Mouse (Mus musculus) lung, postnatal 36 days (tissue): ENCODE measurements around the gene Lrrc4.

Experiments
- DNase-seq: peaks from one replicate; pipeline ENCODE4 v3.0.0; 2022; ENCODE audit warnings: mixed read lengths

Lrrc4 gene

DNA sequence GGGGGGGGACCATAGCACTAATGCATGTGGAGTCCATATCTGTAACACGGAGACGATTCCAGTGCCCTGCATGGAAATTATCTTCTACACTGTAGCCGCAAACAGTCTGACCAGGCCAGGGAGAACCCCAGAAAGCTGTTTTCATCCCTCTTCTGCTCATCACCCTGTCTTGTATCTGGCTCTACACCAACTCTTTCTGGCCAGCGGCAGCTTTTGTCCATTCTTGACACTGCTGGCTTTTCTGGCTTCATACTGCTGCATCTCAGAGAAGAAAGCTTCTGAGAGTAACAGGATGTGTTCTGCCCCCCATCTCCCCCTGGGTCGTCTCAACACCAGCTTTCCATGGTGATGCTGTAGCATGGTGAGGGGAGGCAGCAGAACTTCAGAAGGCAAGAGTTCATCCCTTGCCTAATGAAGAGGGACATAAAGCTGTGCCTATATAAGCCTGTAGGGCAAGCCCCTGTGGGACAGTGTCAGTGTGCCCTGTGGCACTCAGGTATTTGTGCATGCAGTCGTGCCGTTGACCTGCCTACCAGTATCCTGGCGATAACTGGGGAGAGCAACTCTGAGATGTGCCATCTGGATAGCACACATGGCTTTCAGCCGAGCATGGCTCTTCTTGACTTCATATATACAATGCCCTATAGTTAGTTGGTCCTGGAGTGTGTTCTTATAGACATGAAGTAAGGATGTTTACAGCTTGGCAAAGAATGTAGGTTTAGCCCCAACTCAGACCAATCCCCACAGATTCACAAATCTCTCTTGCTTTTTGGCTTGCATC lies 111.0 kb downstream of the Lrrc4 start:
- no peak for DNase-seq

DNA sequence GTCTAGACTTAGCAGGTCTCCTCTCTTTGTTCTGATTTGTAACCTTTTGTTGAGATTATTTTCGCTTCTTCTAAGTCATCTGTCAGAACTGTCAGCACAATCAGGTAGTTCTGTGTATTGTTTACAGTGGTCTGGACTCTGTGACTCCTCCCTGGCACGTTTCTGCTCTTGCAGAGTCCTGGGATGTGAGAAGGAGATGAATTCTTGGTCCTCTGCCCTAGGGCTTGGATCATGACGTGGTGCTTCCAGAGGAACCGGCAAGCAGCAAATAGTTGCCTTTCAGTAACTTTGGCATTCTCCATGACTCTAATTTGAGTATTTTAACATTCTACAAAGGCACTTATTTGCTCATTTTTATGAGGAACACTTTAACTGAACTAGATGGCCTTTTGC lies 113.7 kb downstream of the Lrrc4 start:
- DNase-seq, result peak; percentile 18

DNA sequence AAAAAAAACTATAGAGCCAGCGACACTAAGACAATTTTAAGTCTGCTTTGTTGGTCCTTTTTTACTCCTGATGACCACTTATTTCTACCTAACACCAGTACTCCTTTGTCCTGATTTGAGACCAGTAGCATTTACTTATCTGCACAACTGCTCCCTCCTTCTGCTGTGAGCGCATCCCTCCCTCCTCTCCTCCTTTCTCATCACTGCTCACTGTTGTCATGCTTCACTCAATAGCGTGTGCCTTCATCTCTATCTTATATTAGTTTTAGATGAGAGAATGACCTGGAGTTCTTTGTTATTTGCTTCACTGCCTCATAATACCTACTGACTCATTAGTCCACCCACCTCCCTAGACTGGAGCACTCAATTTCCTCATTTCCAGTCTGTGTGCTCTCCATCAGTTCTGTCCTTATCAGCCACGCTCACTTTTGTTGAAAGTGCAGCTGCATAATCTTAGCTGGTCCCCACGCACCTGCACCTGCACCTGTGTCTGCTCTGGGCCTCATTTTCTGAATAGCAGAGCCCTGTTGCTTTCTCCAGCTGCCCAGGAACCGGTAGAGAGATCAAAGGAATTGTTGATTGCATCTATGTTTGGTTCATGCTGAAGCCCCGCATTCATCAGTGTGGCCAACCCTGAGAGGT lies 114.2 kb downstream of the Lrrc4 start:
- no peak for DNase-seq

DNA sequence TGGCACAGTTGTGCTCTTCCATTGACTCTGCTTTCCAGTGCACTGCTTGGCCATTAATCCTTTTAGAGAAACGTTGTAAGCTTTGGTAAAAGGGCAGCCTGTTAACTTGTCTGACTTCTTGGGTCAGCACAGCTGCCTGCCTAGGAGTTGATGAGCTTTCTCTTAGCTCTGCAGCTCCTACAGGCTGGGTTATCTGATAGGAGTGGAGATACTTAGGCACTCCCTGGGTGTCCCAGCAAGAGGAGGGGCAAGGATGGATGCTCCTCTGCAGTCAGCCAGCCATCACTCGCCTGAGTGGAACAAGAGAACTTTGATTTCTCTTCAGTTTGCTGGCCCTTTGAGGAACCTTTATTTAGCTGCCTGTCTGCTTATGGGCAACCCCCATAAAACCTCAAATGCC lies 121.5 kb downstream of the Lrrc4 start:
- no peak for DNase-seq

DNA sequence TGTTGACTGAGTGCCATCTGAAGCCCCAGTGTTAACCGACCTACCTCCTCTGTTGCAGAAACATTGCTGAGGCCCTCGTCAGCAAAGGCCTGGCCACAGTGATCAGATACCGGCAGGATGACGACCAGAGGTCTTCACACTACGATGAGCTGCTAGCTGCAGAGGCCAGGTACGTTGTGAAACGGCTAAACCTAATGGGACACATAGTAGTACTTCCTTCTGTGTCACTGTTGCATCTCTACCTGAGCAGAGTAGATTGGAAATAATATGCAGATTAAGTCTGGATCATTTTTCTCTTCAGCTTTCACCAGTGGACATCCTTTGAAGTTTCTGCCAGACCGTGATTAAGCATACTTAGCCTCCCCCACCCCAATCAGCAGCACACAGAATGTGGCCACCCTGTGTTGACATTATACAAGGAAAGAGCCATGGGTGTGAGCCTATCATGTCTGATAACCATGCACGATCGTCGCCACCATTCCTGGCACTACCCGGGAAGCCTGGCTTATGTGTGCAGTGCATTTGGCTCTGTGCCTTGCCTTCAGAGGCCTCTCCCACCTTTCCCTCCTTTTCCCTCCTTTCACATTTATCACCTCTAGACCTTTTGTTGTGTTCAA lies 124.5 kb downstream of the Lrrc4 start:
- peak; percentile 7 for DNase-seq

DNA sequence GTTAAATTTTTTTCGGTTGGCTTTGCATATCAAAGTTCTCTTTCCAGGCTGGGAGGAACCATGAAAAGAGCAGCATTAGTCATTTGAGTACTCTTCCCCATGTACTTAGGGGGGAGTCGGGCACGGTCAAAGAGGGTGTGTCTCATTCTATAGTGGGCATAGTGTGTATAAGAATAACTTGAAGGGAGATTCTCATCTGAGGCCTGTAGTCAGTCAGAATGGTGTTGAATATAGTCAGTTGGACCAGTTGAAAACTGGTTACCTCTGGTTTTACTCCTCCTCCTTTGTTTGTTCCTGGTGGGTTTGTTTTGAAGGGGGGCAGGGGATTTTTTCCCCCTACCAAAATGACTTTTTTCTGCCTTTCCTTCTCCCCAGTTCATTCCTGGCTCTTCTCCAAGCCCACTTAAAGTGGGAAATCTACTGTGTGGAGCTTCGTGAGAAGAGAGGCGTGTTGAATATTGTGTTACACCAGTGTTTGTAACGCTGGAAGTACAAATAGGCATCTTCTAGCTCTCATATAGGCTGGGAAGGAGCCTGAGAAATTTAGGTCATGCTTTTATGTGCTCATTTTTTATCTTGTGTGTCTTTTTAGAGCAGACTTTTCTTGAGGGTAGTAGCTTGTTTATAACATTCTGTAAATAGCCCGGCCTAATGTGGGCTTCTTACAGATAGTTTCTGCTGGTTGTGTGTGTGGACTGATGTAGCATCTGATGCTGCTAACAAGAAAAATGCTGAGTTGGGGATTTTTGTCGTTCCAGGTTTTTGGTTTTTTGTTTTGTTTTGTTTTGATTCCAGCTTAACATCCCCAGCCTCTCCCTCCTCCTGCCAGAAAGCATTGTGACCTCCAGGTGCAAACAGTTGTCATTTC lies 125.2 kb downstream of the Lrrc4 start:
- DNase-seq, result no peak

DNA sequence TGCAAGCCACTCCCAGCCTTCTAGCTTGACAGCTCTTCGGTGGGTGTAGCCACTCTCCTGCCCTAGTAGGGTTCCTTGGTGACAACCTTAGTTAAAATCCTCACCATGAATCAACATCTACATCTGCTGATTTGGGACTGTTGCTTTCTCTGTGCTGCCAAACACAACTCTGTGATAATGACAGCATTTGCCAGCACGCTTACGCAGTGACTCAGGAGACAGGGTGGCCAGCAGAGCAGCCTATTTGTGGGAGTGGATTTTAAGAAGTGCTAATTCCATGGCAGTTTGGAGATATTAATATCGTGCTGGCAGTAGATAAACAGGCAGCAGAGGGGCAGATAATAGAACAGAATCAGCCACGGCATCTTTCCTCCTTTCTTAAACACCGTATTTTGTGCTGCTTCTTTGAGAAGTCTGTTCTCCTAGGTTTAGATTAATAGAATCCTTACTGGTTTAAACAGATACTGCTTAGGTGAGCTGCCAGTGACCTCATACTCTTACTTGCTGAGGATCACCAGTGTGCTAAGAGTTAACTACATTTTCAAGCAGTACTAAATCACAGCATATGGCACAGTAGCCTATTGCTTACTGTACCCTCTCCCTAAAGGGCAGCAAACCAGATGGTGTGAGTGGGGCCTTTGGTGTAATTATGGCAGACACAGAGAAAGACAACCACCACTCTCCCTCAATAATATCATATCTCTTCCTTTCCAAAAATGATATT lies 126.0 kb downstream of the Lrrc4 start:
- no peak for DNase-seq

DNA sequence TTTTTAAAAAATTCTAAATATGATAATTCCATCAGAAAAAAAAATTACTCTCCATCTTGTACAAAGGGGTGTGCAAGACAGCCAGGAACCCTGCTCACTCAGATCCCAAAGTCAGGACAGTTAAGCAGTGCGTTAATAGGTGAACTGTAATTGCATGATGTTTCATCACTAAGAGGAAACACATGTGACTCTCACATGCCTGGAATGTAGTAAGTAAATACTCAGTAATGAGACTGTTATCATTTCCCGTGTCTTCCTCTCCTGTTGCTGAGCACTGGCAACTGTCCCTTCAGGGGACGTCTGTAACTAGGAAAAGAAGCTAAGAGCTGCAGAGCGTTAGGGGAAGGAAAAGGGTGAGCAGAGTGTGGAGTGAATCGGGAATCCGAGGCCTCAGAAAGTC lies 126.9 kb downstream of the Lrrc4 start:
- peak; percentile 26 for DNase-seq

DNA sequence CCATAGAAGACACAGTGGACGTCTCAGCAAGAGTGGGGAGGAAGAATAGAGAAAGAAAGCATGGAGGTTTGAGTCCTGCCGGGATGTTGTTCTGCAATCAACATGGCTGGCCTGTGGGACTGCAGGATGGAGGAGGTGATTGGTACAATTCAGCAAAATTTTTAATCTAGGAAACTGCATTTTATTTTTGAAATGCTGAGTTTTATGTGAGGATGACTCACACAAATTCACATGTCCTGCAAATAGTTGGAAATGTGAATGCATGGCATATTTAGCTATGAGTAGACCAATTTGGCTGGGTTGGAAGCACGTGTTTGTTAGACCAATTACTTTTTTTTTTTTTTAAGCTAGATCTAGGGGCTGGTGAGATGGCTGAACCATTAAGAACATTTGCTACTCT lies 134.3 kb downstream of the Lrrc4 start:
- DNase-seq, result no peak

DNA sequence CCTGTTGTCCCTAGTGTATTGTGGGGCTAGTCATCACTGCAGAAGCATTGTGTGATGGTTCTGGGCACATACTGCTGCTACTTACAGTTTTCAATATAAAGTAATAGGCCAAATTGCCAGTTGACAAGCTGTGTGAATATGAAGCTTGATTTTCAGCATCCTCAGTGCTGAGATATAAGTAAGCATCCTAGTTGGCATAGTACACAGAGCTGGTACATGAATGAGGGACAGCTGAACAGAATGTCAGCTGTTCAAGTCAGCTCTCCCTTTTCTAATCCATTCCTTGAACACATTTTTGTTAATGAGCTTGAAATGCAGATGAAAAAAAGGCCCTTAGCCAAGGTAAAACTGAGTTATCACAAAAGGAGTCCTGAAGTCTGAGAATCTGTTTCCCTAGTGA lies 138.9 kb downstream of the Lrrc4 start:
- DNase-seq, result no peak

DNA sequence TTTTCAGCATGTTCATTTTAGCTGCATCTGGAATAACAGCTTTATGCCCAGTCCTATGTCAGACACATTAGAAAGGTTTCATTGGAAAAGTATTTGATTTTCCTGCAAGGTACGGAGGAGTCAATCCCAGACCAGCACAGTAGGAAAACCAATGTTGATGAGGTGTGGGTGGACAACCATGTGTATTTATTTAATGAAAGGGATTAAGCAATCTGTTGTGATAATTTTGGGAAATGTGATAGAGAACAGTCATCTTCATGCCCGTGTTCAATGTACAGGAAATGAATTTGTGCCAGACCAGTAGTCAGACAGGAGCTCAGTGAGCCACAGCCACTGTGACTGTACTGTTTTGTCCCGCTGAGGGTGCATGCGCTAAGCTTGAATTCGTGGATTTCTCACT lies 143.8 kb downstream of the Lrrc4 start:
- no peak for DNase-seq

DNA sequence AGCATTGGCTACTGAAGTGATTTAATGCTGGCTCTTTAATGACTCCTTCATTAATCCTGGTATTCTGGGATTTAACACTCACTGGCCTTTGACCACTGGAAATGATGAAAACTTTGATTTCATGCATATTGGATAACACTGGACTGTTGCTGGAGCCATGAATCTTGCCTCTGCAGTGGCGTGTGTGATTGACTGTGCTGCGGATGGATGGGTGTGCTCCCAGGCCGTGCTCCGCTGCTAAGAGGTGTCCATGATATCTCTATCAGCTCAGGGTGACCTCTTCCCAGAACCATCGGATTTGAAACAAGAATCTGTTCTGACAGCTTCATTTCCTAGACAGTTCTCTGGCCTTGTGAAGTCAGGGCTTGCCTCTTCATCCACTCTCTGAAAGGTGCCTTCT lies 145.8 kb downstream of the Lrrc4 start:
- no peak for DNase-seq

DNA sequence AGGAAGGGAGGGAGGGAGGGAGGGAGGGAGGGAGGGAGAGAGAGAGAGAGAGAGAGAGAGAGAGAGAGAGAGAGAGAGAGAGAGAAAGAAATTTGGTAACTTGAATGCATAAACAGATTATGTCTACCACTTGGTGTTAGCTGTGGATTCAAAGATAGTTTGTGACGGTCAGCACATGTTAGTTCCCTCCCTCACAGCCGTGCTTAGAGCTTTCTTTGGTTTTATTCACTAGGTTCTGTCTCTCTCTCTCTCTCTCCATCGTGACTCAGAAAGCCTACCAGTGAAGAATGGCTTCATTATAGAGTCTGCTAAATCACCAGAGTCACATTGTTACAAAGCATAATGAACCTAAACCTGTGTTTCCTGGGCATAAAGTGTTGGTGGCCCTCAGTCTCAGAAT lies 146.5 kb downstream of the Lrrc4 start:
- no peak for DNase-seq

DNA sequence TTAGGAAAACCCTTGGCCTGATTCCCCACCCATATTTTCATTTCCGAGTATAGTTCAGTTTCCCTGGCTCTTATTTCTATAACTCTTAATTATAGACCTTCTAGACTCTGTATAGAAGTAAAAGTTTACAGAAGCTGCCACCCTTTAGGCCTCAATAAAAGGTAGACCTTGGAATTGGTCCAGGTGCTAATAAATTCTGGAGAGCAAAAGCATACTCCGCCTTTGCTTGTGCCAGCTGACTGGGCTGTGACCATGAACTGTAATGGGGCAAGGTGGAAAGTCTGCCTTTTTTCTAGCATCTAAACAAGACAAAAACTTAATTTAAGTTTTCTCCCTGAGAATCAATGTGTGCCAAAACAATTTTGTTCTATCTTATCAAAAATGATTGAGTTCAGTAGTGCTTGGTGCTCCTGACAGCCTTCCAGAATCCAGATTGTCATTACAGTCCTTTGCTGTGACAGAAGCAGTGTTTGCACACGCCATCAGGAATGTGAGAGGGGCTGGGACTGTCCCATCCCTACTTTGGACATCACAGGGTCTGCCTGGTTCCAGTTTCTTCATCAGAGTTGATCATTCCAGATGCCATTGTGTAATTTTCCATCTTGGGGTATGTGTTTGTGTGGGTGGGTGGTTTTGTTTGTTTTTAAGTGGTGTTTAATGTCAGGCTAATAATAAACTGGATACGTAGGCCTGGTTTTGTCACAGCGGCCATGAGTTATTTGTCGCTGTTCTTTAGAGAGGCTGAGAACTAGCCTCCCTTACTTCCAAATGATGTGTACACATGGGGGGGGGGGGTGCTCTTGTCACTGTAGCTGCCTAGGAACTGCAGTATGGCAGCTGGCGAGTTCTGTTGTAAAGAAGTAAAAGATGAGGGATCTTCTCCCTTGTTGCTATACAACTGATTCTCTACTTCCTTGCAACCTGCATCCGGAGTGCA lies 149.8 kb downstream of the Lrrc4 start:
- peak; percentile 25 for DNase-seq

DNA sequence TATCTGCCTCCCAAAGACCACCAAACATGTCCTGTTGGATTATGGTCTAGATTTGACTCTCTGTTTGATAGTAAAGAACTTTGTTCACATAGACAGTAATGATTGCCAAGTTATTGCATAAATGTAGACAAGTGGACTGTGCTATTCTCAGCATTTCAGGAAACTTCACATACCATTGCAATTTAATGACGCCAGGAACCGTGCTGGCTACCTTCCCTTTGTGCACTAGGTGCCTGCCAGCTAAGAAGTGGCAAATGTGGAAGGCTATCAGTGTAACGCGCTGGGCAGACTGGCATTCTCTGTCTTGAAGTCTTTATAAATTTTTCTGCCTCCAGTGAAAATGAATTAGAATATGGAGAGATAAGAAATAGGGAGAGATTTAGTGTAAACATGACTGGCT lies 151.0 kb downstream of the Lrrc4 start:
- DNase-seq, result peak; percentile 66

DNA sequence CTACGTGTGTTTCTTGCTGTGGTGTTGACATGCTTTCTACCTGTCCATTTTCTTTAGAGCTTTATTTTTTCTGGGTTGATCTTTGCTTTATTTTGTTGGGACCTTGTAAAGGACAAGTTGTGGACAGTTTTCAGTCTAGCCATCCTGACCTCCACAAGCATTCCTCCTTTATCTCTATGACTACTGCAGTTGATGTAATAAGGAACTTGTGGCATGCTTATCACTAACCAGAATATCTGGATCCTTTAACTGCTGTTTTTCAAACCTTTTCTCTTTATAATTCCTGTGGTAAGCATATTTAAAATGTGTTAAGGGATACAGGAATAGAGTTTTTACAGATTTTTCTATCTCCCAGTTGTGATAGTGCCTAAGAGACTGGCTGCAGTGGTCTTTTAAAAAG lies 152.7 kb downstream of the Lrrc4 start:
- DNase-seq, result no peak

DNA sequence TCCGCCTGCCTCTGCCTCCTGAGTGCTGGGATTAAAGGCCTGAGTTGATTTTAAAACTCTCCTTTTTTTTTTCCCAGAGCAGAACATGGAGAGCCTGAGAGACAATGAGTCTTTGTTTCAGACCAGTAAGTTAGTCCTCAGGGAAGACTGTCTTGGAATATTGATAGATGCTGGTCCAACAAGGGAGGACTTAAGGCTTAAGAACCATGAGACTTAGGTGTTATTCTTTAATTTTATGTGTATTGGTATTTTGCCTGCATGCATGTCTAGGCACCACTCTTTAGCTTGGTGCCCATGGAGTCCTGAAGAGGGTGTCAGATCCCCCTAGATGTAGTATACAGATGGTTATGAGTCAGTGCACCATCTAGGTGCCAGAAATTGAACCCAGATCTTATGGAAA lies 156.9 kb downstream of the Lrrc4 start:
- no peak for DNase-seq

DNA sequence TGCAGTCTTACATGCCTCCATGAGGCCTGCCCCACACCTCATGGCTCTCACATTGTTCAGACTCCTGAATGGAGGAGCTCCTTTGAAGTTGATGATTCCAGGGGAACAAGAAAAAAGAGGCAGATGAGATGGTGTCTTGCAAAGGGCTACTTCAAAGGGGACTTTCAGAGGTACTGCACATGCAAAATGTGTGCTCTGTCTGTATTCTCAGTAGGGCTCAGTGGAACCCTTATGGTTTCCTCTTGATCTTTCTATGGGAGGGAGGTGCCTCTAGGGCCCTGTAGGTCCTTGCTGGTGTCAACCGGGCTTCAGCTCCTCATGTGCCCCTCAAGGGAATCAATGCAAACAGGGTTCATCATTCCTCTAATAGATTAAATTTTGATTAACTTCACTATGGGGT lies 159.2 kb downstream of the Lrrc4 start:
- DNase-seq, result no peak

DNA sequence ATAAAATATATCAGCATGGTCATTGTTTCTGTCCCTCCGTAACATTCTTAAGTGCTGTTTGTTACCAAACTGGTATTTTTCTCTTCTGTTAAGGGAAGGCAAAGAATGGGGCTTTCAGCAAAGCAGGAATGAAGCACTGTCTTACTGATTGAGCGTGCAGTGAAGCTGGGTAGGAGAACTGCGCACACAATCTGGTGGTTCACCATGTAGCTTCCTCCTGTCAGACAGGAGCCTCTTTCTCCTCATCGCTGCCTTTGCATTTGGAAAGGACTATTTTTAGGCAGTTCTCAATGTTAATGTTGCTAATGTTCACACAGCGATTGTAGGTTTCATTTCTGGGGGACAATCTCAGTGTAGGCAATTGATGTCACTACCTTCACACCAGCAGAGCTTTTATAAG lies 162.3 kb downstream of the Lrrc4 start:
- DNase-seq, result no peak

DNA sequence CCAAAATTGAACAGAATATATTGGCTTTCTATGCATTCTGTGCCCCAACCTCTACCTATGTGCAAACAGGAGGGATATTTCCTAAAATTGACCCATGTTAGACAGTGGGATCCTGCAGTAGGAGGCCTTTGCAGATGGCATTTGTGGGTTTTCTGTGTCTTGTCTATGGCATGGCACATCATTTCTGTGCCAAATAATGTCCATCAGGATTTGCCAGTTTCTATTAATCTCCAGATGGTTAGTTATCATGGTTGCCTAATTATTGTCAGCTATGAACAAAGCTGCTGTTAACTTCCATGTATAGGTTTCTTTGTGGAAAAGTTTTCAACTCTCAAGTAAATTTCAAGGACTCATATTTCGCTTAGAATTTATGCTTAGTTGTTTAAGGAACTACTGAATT lies 164.0 kb downstream of the Lrrc4 start:
- no peak for DNase-seq

DNA sequence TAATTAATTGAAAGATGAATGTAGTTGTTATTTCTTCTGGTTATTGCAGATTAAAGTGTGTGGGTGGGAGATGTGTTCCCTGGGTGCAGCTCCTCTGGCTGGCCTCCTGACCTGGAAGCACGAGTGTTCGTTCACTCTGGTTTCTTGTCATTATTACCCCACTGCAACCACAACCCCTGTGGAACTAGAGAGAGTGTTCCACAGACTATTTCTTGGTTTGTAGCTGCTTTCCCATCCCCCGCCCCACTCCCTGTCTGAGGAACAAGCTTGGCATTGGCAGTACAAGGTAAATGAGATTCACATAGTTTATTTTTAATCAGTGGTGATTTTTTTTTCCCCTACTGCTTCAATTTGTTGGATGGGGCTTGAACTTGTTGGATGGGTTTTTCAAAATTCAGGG lies 166.8 kb downstream of the Lrrc4 start:
- peak; percentile 8 for DNase-seq

DNA sequence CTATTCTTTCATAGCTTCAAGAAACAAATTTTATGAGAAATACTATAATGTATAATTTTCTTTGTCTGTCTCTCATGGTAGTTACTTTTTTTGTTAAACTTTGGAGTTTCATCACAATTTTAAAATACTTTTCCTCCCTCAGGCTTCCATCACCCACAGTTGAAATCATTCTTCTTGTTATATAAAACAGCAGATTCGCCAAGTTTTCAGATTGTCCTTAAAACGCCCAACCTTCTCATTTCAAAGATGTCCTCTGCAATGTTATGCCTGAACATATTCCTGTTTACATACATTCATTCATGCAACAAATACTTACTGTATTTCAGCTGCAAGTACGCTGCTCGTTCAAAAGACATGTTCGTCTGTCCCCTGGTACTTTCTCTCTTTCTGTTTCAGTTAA lies 167.9 kb downstream of the Lrrc4 start:
- no peak for DNase-seq
